Mouse (Mus musculus) brown adipose tissue, adult 24 weeks (tissue): ENCODE results near the gene Cdh23. TPM values are rescaled to one million over a fixed set of nuclear protein-coding genes. Genes with fewer than 3 reads are reported as not detected.

Experiments used
- H3K27ac ChIP-seq: fragments of 200-500 bp; replicated peaks from 2 replicates; pipeline ENCODE4 v1.5.1; 2012; ENCODE audit warnings: low read depth, mild to moderate bottlenecking, low read length
- H3K4me1 ChIP-seq: fragments of 200-500 bp; 2 replicates; pipeline ENCODE4 v1.6.1; 2012; ENCODE audit warnings: low read length, mixed read lengths; ENCODE audit not compliant: control insufficient read depth, insufficient read depth, insufficient read length
- H3K4me3 ChIP-seq: fragments of 200-500 bp; 2 replicates; pipeline ENCODE4 v1.5.1; 2012; ENCODE audit warnings: low read depth, mild to moderate bottlenecking, low read length, moderate library complexity; ENCODE audit not compliant: insufficient read depth
- polyA plus RNA-seq: library from polyadenylated mRNA; stranded (reverse); fragments of >200 nt; gene quantifications from 2 replicates; pipeline ENCODE4 v1.2.4, GENCODE M21; 2012; ENCODE audit not compliant: missing spikeins, insufficient read depth, insufficient read length

Cdh23 gene
- polyA plus RNA-seq, 1 experiment = 2.1 TPM

GRCm38 (mm10) chr10:60687011-60687776 is 9.1 kb downstream of the Cdh23 start:
- H3K4me1 ChIP-seq = no peaks in the 10 kb centered on the region
- 0 out of 2 replicates have a peak overlapping the region, but pooled peaks have one; percentile 49 for H3K27ac ChIP-seq
- H3K4me3 ChIP-seq = peak overlapping the region; percentile 64

GRCm38 (mm10) chr10:60686641-60686975 is 9.7 kb downstream of the Cdh23 start:
- H3K4me3 ChIP-seq = peak overlapping the region; percentile 64
- no peak overlapping the region for H3K27ac ChIP-seq
- H3K4me1 ChIP-seq = no peaks in the 10 kb centered on the region

- Histone ChIP-seq H3K27ac (no peak overlapping the region), H3K4me1 (no peaks in the 10 kb centered on the region)
Measured at GRCm38 (mm10) chr10:60685764-60686640, 10.3 kb downstream of the Cdh23 start.

GRCm38 (mm10) chr10:60678926-60679325 is 17.4 kb downstream of the Cdh23 start:
- H3K4me3 ChIP-seq = no peak overlapping the region
- no peak overlapping the region for H3K27ac ChIP-seq
- no peaks in the 10 kb centered on the region for H3K4me1 ChIP-seq

More at GRCm38 (mm10) chr10:60685764-60686640, 10.3 kb downstream of the Cdh23 start:
- peak overlapping the region; percentile 64 for H3K4me3 ChIP-seq

GRCm38 (mm10) chr10:60677319-60677718 is 19.0 kb downstream of the Cdh23 start:
- H3K27ac ChIP-seq = no peak overlapping the region
- H3K4me3 ChIP-seq = no peak overlapping the region
- H3K4me1 ChIP-seq = no peaks in the 10 kb centered on the region

GRCm38 (mm10) chr10:60670166-60670565 is 26.1 kb downstream of the Cdh23 start:
- peak overlapping the region; percentile 41; the same call in 1 of the 2 replicates for H3K27ac ChIP-seq
- no peak overlapping the region for H3K4me3 ChIP-seq
- H3K4me1 ChIP-seq = peaks cover 10% of the 10 kb centered on the region; the same call in 1 of the 2 replicates

- peaks cover 10% of the 10 kb centered on the region; the same call in 1 of the 2 replicates for H3K4me1 ChIP-seq
- H3K4me3 ChIP-seq = no peak overlapping the region
- H3K27ac ChIP-seq = no peak overlapping the region
Measured at GRCm38 (mm10) chr10:60668591-60668990, 27.7 kb downstream of the Cdh23 start.

GRCm38 (mm10) chr10:60660986-60661385 is 35.3 kb downstream of the Cdh23 start:
- H3K4me3 ChIP-seq = peak overlapping the region; percentile 32; the same call in 1 of the 2 replicates

GRCm38 (mm10) chr10:60659450-60660020 is 36.8 kb downstream of the Cdh23 start:
- Histone ChIP-seq H3K4me1 (peaks cover 12% of the 10 kb centered on the region), H3K27ac (peak overlapping the region; percentile 80), H3K4me3 (peak overlapping the region; percentile 32)

More at GRCm38 (mm10) chr10:60660986-60661385, 35.3 kb downstream of the Cdh23 start:
- Histone ChIP-seq H3K27ac (no peak overlapping the region), H3K4me1 (peaks cover 12% of the 10 kb centered on the region)

GRCm38 (mm10) chr10:60658176-60658575 is 38.1 kb downstream of the Cdh23 start:
- Histone ChIP-seq H3K27ac (no peak overlapping the region), H3K4me3 (no peak overlapping the region), H3K4me1 (peaks cover 12% of the 10 kb centered on the region)

- peaks cover 7% of the 10 kb centered on the region for H3K4me1 ChIP-seq
- H3K27ac ChIP-seq = no peak overlapping the region
Measured at GRCm38 (mm10) chr10:60653675-60654074, 42.6 kb downstream of the Cdh23 start.

GRCm38 (mm10) chr10:60653106-60653505 is 43.2 kb downstream of the Cdh23 start:
- no peak overlapping the region for H3K27ac ChIP-seq
- H3K4me1 ChIP-seq = peaks cover 1% of the 10 kb centered on the region; the same call in 1 of the 2 replicates
- no peak overlapping the region for H3K4me3 ChIP-seq

More at GRCm38 (mm10) chr10:60653675-60654074, 42.6 kb downstream of the Cdh23 start:
- no peak overlapping the region for H3K4me3 ChIP-seq

- H3K27ac ChIP-seq = no peak overlapping the region
- no peak overlapping the region for H3K4me3 ChIP-seq
- H3K4me1 ChIP-seq = no peaks in the 10 kb centered on the region
Measured at GRCm38 (mm10) chr10:60644079-60644641, 52.1 kb downstream of the Cdh23 start.

GRCm38 (mm10) chr10:60639291-60639690 is 57.0 kb downstream of the Cdh23 start:
- H3K27ac ChIP-seq = no peak overlapping the region
- H3K4me3 ChIP-seq = no peak overlapping the region
- no peaks in the 10 kb centered on the region for H3K4me1 ChIP-seq
